Mouse (Mus musculus): ENCODE results near the gene Tcte2. TPM values are rescaled to one million over a fixed set of nuclear protein-coding genes. Genes with fewer than 3 reads are reported as not detected.

The Tcte2 gene
- polyA plus RNA-seq, 1 experiment, result 8.1 TPM

DNA sequence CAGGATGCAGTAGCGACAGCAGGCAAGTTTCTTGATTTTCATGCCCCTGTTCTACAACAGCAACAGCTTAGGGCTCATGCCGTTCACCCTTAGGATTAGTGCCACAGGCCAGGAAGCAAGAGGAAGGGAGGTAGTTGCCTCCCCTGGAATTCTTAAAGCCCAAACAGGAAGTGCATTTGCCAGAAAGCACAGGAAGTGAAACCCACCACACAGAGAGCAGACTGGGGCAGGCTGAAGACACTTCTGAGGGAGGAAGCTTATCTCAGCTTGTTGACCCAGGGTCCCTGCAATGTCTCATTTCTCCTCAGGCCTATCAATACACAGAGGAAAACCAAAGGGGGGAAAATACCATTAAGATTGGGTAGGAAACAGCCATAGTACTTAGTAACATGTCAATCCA lies 20.8 kb downstream of the Tcte2 start:
- Histone ChIP-seq H3K4me3 (replicated peaks; ENCODE audit: extremely low read depth, low read depth, low read length) (no peak overlapping the region), H3K4me1 (ENCODE audit: control insufficient read depth, insufficient read depth, low read length) (peaks cover 27% of the 10 kb centered on the region)
- DNase-seq, result no peak
- TF ChIP-seq CTCF (IDR thresholded peaks at IDR 0.05; ENCODE audit: insufficient read depth, low read length) (no peak), POLR2A (IDR thresholded peaks at IDR 0.05; ENCODE audit: borderline replicate concordance, extremely low read depth, low read depth, low read length) (no peak)
- whole genome bisulfite sequencing, result 26% methylated on average over 2 of the region's 2 CpGs

DNA sequence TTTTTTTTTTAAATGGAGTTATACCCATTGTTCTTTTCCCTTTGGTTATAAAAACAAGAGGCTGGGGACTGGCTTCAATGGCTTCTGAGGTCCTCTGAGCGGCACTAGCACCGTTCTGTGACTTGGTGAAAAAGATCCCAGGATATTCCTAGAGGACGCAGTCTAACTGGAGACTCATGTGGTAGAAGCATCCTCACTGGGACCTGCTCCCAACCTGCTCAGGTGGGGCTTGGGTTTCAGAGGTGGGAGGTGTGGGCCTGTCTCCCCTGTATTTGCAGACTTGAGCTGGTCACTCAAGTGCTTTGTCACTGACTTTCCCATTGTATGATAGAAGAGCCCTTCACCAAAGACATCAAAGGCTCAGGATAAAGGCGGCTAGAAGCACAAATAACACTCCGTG lies 21.6 kb downstream of the Tcte2 start:
- TF ChIP-seq POLR2A (IDR thresholded peaks at IDR 0.05; ENCODE audit: borderline replicate concordance, extremely low read depth, low read depth, low read length) (no peak), CTCF (IDR thresholded peaks at IDR 0.05; ENCODE audit: insufficient read depth, low read length) (no peak)
- no peak for DNase-seq
- H3K4me1 ChIP-seq (ENCODE audit: control insufficient read depth, insufficient read depth, low read length), result peaks cover 27% of the 10 kb centered on the region
- H3K4me3 ChIP-seq (replicated peaks; ENCODE audit: extremely low read depth, low read depth, low read length), result no peak overlapping the region
- WGBS, result 78% methylated on average over 5 of the region's 5 CpGs

DNA sequence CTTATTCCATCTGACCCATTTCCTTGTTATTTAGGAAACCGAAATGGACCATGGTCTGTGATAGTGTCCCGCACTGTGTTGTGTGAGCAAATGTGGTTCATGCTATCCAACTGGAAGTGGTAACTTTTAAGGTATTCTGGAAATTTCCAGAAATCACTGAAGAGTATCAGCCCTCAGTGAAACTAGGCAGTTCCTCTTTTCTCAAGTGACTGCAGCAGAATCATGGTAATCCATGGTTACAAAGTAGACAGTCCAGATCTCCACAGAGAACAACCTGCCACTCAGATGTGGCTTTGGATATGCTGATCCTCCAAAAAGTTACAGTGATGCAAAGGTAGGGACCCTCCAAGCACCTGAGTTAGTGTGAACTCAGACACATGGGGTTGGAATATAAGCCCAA lies 22.7 kb downstream of the Tcte2 start:
- 85% methylated on average over 2 of the region's 2 CpGs for WGBS
- no peak overlapping the region for H3K4me3 ChIP-seq (replicated peaks; ENCODE audit: extremely low read depth, low read depth, low read length)
- peaks cover 22% of the 10 kb centered on the region for H3K4me1 ChIP-seq (ENCODE audit: control insufficient read depth, insufficient read depth, low read length)
- no peak for DNase-seq
- no peak for TF ChIP-seq CTCF (IDR thresholded peaks at IDR 0.05; ENCODE audit: insufficient read depth, low read length)
- TF ChIP-seq POLR2A (IDR thresholded peaks at IDR 0.05; ENCODE audit: borderline replicate concordance, extremely low read depth, low read depth, low read length), result no peak

DNA sequence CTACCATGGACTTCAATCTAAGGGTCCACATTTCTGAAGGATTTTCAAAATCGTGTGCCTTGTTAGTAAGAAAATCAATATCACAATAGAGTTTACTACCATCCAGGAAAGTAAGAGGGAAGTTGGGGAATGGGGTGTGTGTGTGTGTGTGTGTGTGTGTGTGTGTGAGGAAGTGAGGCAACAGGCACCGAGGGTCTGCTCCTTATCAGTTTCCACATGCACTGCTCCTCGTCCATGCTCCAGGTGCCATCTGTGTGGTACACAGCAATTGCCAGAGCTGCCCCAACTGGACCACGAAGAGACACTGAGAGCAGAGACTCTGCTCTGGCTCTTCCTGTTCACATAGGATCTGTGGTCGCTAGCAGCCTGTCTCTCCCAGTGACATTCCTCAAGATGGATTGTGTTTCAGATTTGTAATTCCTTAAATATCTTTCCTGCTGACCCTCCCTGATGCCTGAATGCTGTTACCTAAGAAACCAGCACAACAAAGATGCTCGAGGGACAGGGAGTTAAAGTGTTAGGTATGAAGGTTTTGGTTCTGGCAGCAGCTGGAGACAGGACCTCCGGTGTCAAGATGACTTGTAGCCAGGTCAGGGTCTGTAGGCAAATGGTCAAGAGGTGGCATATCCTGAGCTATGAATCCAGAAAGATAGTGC lies 23.4 kb downstream of the Tcte2 start:
- no peak overlapping the region for H3K4me3 ChIP-seq (replicated peaks; ENCODE audit: extremely low read depth, low read depth, low read length)
- TF ChIP-seq CTCF (IDR thresholded peaks at IDR 0.05; ENCODE audit: insufficient read depth, low read length), result no peak
- no peak for TF ChIP-seq POLR2A (IDR thresholded peaks at IDR 0.05; ENCODE audit: borderline replicate concordance, extremely low read depth, low read depth, low read length)
- no peak for DNase-seq
- peaks cover 15% of the 10 kb centered on the region for H3K4me1 ChIP-seq (ENCODE audit: control insufficient read depth, insufficient read depth, low read length)
- WGBS, result 35% methylated on average over 7 of the region's 7 CpGs

DNA sequence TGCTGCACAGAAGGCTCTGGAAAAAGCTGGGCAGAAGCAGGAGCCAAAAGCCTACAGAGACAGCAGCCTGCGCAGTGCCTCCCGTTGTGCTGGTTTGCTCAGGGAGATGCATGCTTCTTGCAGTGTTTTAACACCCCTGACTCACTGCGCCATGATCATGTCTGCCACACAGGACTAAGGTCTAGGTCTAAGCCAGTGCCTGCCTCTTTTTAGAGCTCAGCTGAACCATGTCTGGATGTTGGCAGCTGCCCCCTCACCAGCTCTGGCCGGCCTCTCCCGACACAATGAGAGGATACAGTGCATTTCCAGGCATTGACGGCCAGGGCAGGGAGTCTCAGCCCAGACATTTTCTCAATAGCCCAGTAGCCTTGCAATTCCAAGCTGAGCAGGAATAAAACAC lies 24.3 kb downstream of the Tcte2 start:
- peak; percentile 19 for DNase-seq
- peaks cover 11% of the 10 kb centered on the region for H3K4me1 ChIP-seq (ENCODE audit: control insufficient read depth, insufficient read depth, low read length)
- H3K4me3 ChIP-seq (replicated peaks; ENCODE audit: extremely low read depth, low read depth, low read length), result no peak overlapping the region
- WGBS, result 53% methylated on average over 6 of the region's 6 CpGs
- peak; percentile 34; the same call in 1 of the 2 replicates for TF ChIP-seq POLR2A (IDR thresholded peaks at IDR 0.05; ENCODE audit: borderline replicate concordance, extremely low read depth, low read depth, low read length)
- TF ChIP-seq CTCF (IDR thresholded peaks at IDR 0.05; ENCODE audit: insufficient read depth, low read length), result no peak

DNA sequence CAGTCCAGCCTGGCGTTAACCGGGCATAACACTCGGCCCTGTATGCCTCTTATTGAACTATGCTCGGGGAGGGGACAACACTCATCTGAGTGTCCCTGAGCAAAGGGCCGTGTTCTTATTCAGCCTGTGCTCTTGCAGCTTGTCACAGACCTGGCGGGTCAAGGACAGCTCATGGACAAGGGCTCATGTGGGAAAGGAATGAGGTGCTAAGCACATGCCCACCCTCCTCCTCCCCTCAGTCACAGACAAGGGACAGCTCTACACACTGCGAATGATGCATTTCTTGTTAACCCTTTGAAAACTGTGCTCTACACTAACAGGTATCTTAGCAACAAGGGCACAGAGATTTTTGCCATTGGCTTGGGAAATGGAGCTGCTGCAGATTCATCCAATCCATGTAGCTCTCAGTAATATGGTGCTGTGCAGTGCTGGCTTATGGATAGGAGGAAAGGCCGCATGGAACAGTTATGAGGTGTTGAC lies 25.8 kb downstream of the Tcte2 start:
- no peak for TF ChIP-seq POLR2A (IDR thresholded peaks at IDR 0.05; ENCODE audit: borderline replicate concordance, extremely low read depth, low read depth, low read length)
- no peak for TF ChIP-seq CTCF (IDR thresholded peaks at IDR 0.05; ENCODE audit: insufficient read depth, low read length)
- WGBS, result 66% methylated on average over 8 of the region's 8 CpGs
- peak; percentile 22 for DNase-seq
- Histone ChIP-seq H3K4me3 (replicated peaks; ENCODE audit: extremely low read depth, low read depth, low read length) (no peak overlapping the region), H3K4me1 (ENCODE audit: control insufficient read depth, insufficient read depth, low read length) (peaks cover 11% of the 10 kb centered on the region)

DNA sequence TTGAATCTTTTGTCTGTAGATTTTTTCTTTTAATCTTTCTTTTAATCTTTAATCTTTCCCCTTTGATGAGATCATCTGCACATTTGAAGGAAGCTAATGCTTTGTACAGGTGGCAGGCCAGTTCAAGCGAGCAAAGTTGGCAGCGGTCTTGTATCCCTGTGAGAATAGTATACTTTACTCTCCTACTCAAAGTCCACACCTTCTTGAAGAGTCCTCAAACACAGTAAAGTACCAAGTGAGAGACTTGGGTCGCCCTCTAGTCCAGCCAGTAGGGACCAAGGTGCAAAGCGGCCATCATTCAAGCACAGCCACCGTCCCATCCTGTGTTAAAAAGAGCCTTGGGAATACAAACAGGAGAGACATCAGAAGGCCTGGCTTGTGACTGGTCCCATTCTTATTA lies 26.6 kb downstream of the Tcte2 start:
- TF ChIP-seq POLR2A (IDR thresholded peaks at IDR 0.05; ENCODE audit: borderline replicate concordance, extremely low read depth, low read depth, low read length), result no peak
- TF ChIP-seq CTCF (IDR thresholded peaks at IDR 0.05; ENCODE audit: insufficient read depth, low read length), result no peak
- Histone ChIP-seq H3K4me3 (replicated peaks; ENCODE audit: extremely low read depth, low read depth, low read length) (no peak overlapping the region), H3K4me1 (ENCODE audit: control insufficient read depth, insufficient read depth, low read length) (peaks cover 7% of the 10 kb centered on the region; the same call in 1 of the 2 replicates)
- peak; percentile 39 for DNase-seq
- WGBS, result 74% methylated on average over 5 of the region's 5 CpGs

DNA sequence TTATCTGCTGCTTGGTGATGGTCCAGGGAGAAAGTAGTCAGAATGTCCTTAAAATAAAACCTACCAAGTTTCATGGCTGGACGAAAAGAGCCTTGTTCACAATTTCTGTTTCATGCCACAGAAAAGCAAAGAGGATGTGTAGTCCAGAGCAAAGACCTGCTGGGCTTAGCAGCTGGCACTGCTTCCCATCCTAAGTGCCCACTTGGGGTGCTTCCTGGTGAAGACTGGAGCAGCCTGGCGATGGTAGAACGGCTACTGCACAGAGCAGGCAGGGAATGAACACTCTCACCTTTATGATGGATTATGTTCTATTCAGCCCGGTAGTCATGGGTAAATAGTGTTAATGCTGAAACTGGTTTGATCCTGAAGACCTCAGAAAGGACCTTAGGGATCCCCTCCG lies 27.7 kb downstream of the Tcte2 start:
- Histone ChIP-seq H3K4me1 (ENCODE audit: control insufficient read depth, insufficient read depth, low read length) (peaks cover 7% of the 10 kb centered on the region; the same call in 1 of the 2 replicates), H3K4me3 (replicated peaks; ENCODE audit: extremely low read depth, low read depth, low read length) (no peak overlapping the region)
- TF ChIP-seq CTCF (IDR thresholded peaks at IDR 0.05; ENCODE audit: insufficient read depth, low read length), result no peak
- no peak for TF ChIP-seq POLR2A (IDR thresholded peaks at IDR 0.05; ENCODE audit: borderline replicate concordance, extremely low read depth, low read depth, low read length)
- 70% methylated on average over 5 of the region's 5 CpGs for WGBS
- DNase-seq, result peak; percentile 33

DNA sequence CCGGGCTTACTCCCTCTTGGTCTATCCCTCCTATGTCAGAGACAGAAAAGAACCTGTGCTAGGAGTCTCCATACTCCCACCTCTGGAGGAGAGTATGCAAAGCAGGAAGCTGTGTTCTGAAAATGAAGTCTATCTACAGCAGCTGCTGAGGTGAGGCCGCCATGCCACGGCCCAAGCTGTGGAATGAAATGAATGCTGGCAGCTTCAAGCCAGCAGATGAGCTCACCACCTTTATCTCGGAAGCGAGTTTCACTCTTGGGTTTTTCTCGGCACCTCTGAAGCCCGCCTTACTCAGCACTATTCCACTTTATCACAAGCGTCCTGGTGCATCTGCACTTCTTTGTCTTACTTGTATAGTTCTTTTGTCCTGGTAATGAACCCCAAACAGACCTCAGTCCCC lies 28.9 kb downstream of the Tcte2 start:
- H3K4me1 ChIP-seq (ENCODE audit: control insufficient read depth, insufficient read depth, low read length), result peaks cover 5% of the 10 kb centered on the region; the same call in 1 of the 2 replicates
- no peak for DNase-seq
- 55% methylated on average over 8 of the region's 8 CpGs for WGBS
- no peak overlapping the region for H3K4me3 ChIP-seq (replicated peaks; ENCODE audit: extremely low read depth, low read depth, low read length)
- TF ChIP-seq CTCF (IDR thresholded peaks at IDR 0.05; ENCODE audit: insufficient read depth, low read length) (no peak), POLR2A (IDR thresholded peaks at IDR 0.05; ENCODE audit: borderline replicate concordance, extremely low read depth, low read depth, low read length) (no peak)

DNA sequence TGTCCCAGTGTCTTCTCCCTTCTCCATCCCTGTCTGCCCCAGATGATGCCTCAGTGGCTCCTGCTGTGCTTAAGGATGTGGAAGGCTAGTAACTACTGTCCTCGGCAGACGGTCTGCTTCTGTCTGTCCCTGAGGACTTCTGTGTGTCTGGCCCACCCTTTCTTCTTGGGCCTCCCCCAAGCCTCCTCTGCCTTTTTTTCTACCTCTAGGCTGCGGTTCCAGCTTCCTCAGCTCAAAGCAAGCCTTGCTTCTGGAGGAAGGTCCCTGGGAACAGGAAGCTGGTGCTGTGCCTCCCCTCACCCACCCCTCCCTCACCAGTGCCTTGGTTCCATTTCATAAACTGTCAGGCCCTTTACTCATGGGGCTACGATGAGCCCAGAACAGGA lies 29.9 kb downstream of the Tcte2 start:
- DNase-seq, result no peak
- H3K4me1 ChIP-seq (ENCODE audit: control insufficient read depth, insufficient read depth, low read length), result 0 out of 2 replicates have a peak, but pooled peaks cover 5% of the 10 kb centered on the region
- H3K4me3 ChIP-seq (replicated peaks; ENCODE audit: extremely low read depth, low read depth, low read length), result no peak overlapping the region
- WGBS, result 54% methylated on average over 4 of the region's 4 CpGs
- TF ChIP-seq CTCF (IDR thresholded peaks at IDR 0.05; ENCODE audit: insufficient read depth, low read length), result no peak
- no peak for TF ChIP-seq POLR2A (IDR thresholded peaks at IDR 0.05; ENCODE audit: borderline replicate concordance, extremely low read depth, low read depth, low read length)

Data from lung, adult 2 months (tissue).